Mouse (Mus musculus) common myeloid progenitor, adult 5-6 weeks (primary cell): ENCODE measurements around the gene Olfr342. TPM values are rescaled to one million over a fixed set of nuclear protein-coding genes. Genes with fewer than 3 reads are reported as not detected.

Source experiments
- ATAC-seq: replicated peaks from 2 replicates; pipeline ENCODE4 v1.8.0; 2016; ENCODE audit warnings: low read depth, mild to moderate bottlenecking, moderate TSS enrichment, inconsistent platforms; ENCODE audit not compliant: poor library complexity, severe bottlenecking
- total RNA-seq: library from RNA; stranded (forward); fragments of 200-1000, 187-1606 nt; gene quantifications from 2 replicates; pipeline ENCODE4 v1.2.3, GENCODE M21; 2017

Gene Olfr342
- not detected in 2 replicates for total RNA-seq

GRCm38 (mm10) chr2:36524698-36525097 is at the start of gene Olfr342:
Gene Olfr342 (plus strand): TSS chr2:36524998.
- no peak for ATAC-seq

- ATAC-seq = no peak
Observed at GRCm38 (mm10) chr2:36482368-36482767, 42.4 kb upstream of the Olfr342 start, which contains the start of gene Olfr341. Gene Olfr341 (minus strand): TSS chr2:36482468.

GRCm38 (mm10) chr2:36565156-36565555 is 40.4 kb downstream of the Olfr342 start:
- ATAC-seq = no peak

GRCm38 (mm10) chr2:36566362-36566761 is 41.6 kb downstream of the Olfr342 start, which contains the start of gene Olfr344:
Gene Olfr344 (plus strand): TSS chr2:36566662.
- no peak for ATAC-seq

DNA sequence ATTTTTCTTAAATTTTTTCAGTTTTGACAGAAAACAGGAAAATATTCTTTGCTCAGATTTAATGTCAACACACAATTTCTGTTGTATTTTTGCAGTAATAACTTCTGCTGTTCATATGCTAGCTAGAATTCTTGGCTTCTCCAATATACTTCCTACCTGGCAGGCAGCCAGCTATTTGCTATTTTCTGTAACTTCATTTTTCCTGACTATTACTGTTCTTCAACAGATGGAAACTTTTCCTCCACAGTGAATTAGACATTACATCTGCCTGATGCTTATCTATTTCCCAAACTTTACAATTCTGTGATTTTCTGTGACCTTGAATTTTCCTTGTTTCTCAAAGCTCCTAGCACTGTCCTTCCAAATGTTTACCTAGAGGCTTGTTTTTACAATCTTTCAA is 42.2 kb downstream of the Olfr342 start:
- ATAC-seq = no peak

DNA sequence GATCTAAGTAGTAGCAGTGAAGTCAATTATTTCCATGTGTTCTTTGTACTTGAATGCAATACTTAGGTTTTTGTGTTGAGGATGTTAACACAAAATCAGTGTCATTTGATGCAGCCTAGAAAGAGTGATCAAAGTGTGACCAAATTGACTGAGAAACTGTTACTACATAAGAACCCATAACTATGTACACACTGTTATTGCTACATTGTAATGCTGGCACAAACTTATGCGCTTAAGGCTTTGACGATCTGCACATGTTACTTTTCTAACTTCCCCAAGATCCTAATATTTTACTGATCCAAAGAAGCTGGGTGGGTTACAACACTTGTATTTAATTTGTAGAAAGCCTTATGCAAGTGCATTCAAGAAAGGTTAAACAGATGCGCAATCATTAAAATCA is 43.0 kb downstream of the Olfr342 start:
- ATAC-seq = no peak

Other genes with a start within 250 kb of the Olfr342 start
- not detected in 2 replicates for gene Olfr338, start 151.5 kb upstream of the Olfr342 start, total RNA-seq
- gene Olfr339, start 106.1 kb upstream of the Olfr342 start, total RNA-seq = not detected in 2 replicates
- gene Olfr340, start 72.4 kb upstream of the Olfr342 start, total RNA-seq = not detected in 2 replicates
- gene Olfr341, start 42.5 kb upstream of the Olfr342 start, total RNA-seq = not detected in 2 replicates
- gene Olfr344, start 41.7 kb downstream of the Olfr342 start, total RNA-seq = not detected in 2 replicates
- not detected in 2 replicates for gene Olfr345, start 115.0 kb downstream of the Olfr342 start, total RNA-seq
- not detected in 2 replicates for gene Olfr346, start 160.8 kb downstream of the Olfr342 start, total RNA-seq
- gene Olfr347, start 206.9 kb downstream of the Olfr342 start, total RNA-seq = not detected in 2 replicates